Mouse (Mus musculus) layer of hippocampus, postnatal 25 days (tissue): Measurements from ENCODE around the gene Tfb2m. TPM values are rescaled to one million over a fixed set of nuclear protein-coding genes. Genes with fewer than 3 reads are reported as not detected.

Experiments used
- DNase-seq, 2 experiments: peaks; one replicate each; pipeline ENCODE4 v3.0.0; 2022; ENCODE audit warnings: mixed read lengths in 2 of 2, low spot score in 1 of 2; ENCODE audit errors: extremely low spot score in 1 of 2
- total RNA-seq, 2 experiments: library from RNA; stranded (reverse); gene quantifications; 2 replicates each; pipeline ENCODE4 v1.2.3; 2021

Gene Tfb2m
- total RNA-seq, 2 experiments from 2014 or later = 24.7 to 25.3 TPM

GRCm38 (mm10) chr1:179506530-179507315, 39.3 kb downstream of the Tfb2m start:
- DNase-seq = no peak

- DNase-seq = no peak
These were observed 43.5 kb downstream of the Tfb2m start for GRCm38 (mm10) chr1:179502565-179502964.

DNA sequence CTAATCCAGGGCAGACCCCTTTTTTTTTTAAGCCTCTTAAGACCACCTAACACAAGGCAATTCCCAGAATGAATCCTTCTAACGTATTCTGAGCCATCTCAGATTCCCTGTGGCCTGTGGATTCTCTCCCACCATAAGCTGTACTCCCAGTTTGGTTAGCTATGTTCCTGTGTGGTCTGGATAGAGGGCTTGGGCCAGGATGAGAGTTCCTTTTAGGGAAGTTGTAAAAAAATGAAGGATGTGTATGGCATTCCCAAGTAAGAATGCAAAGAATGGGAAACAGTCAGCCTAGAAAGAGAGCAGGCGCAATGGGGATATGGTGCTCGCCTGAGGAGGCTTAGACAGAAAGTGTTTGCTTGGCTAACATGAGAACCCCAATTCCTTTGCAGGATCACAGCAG, 46.8 kb downstream of the Tfb2m start:
- no peak for DNase-seq

GRCm38 (mm10) chr1:179492908-179493307, 53.2 kb downstream of the Tfb2m start:
- DNase-seq = no peak

GRCm38 (mm10) chr1:179488520-179488919, 57.5 kb downstream of the Tfb2m start:
- DNase-seq = no peak

- DNase-seq = no peak
These were observed 58.1 kb downstream of the Tfb2m start for GRCm38 (mm10) chr1:179487990-179488389.

DNA sequence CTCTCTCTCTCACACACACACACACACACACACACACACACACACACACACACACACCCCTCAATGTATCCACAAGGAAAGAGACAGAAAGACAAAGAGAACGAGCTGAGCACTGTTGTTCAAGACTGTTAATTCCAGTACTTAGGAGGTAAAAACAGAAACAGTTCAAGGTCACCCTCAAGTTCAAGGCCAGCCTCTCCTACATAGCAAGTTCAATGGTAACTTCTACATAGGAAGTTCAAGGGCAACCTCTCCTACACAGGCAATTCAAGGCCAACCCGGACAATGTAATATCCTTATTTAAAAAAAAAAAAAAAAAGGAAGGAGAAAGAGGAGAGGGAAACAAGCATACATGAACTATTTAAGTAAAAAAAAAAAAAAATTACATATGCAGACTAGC, 58.8 kb downstream of the Tfb2m start:
- no peak for DNase-seq

DNA sequence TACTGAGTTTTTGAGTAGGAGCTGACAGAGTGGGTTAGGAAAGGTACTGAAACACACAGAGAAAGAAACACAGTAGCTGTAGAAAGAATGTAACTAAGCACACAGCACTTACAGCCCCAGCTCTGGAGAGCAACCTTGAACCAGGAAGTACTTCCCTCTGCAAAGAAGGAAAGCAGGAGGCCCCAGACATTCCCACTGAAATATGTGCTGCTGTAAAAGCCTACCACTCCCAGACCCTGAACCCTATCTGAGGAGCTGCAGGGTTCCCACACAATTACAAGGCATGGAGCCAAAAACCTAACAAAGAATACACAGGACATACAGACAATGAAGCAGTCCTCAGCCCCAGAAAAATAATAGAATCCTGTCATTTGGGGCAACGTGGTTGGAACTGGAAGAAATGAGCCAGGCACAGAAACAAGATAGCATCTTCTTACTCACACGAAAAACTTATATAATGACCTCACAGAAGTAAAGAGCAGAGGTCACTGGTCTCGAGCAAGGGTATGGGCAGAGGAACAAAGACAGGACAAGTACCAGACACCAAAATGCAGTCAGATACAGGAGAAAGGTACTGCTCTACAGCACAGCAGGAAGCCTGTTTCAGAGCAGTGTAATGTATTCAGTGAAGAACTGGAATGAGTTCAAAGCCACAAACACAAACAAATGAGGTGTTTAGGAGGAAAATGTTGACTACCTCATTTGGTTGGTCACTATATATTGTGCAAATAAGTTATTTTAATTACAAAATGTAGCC, 60.1 kb downstream of the Tfb2m start:
- DNase-seq = no peak

- no peak for DNase-seq
These were observed 65.2 kb downstream of the Tfb2m start for GRCm38 (mm10) chr1:179480862-179481261.

Other genes starting within 250 kb of the Tfb2m start
- gene Smyd3, start 28.2 kb downstream of the Tfb2m start, total RNA-seq = 10 to 100 TPM; 19.7 to 20.4 TPM
- gene Cnst, start 103 bp upstream of the Tfb2m start, total RNA-seq = 10 to 100 TPM; 30.5 to 35.2 TPM
- 10 to 100 TPM; 60.1 to 68.5 TPM for gene Sccpdh, start 121.9 kb upstream of the Tfb2m start, total RNA-seq
- under 1 TPM; 0.14 to 0.34 TPM for gene Kif28, start 199.0 kb upstream of the Tfb2m start, total RNA-seq